In the genomic region with DNA sequence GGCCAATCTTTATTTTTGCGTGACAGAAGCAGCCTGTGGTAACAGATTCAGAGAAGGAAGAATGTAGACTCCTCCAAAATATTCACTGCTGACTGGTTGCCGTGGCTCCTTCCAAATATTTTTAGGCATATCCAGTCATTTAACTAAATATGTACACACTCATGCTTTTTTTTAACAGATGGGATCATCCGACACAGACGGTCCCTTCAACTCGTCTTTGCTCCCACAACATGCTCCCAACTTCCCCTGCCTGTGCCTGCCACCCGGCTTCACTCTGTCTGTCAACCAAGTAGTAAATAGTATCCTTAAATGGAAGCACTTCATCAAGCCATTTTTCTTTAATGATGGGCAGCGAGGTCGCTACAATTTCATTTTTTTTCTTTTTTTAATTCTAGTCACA, we compare ENCODE assay signal across 16 mouse cellular contexts. TPM values are rescaled to one million over a fixed set of nuclear protein-coding genes. Genes with fewer than 3 reads are reported as not detected.
DNase-seq lines count a peak whose midpoint lies in the region; TF ChIP-seq lines count a peak whose summit lies in the region.
"Had no signal": no experiment of that assay in that cellular context is flagged by ENCODE, and none has a peak within 500 bp of the region (broad histone marks: within the 10 kb centered on the region; RNA-seq: fewer than 3 reads in every experiment).

No protein-coding gene starts in this region.

- TF ChIP-seq POLR2A in brain, embryonic 14.5 days (IDR thresholded peaks at IDR 0.05; ENCODE audit: borderline replicate concordance, extremely low read depth, insufficient read depth, insufficient read length, poor library complexity, severe bottlenecking), result no peak

- TF ChIP-seq CTCF in brain, embryonic 14.5 days (IDR thresholded peaks at IDR 0.05; ENCODE audit: borderline replicate concordance, extremely low read depth, insufficient read depth, insufficient read length), result no peak

- intact Hi-C loops in left cerebral cortex, postnatal 25 days (cut with DNase I), result no loop called here
- intact Hi-C loops in left cerebral cortex, postnatal 4 days (cut with DNase I), result no loop called here
- intact Hi-C loops in heart, postnatal 14 days (cut with DNase I), result no loop called here

- DNase-seq in left cerebral cortex, postnatal 25 days (ENCODE audit: low spot score in 2 of 2), result peak; percentile 7 to 53
- DNase-seq in left cerebral cortex, postnatal 4 days, result no peak
- peak; percentile 60 for DNase-seq in brain, adult 2 months (ENCODE audit: low read depth, low spot score)
- peak; percentile 45 for DNase-seq in brain, embryonic 14.5 days (ENCODE audit: low read depth)
- DNase-seq in layer of hippocampus, adult 9-10 months (ENCODE audit: low spot score), result peak; percentile 49
- DNase-seq in heart, adult 18-20 months, result no peak
- no peak for DNase-seq in ovary, adult 18-20 months (ENCODE audit: low spot score)
- no peak for DNase-seq in heart, postnatal 14 days
- DNase-seq: adrenal gland, adult 2 months; cerebellum, adult 9-11 months; heart, postnatal 36 days; kidney, adult 9 months; kidney, postnatal 36 days; right cerebral cortex, postnatal 25 days; thymus, adult 2 months had no signal

RNA-seq across cellular contexts. Expression of gene Dlk1, which starts 58.8 kb away (rescaled TPM):
- 10 to 100 TPM in 1 of 2 experiments, 1 to 10 TPM in 1; 5.7 to 13.4 TPM for total RNA-seq in left cerebral cortex, postnatal 25 days (2021)
- total RNA-seq in left cerebral cortex, postnatal 4 days (2021), result 1 to 10 TPM; 2.6 to 4.6 TPM
- polyA plus RNA-seq in brain, embryonic 14.5 days (2012; rRNA removed), result 303 and 331 TPM in 2 replicates
- under 1 TPM in 1 of 2 experiments, not detected in 1; 0.90 TPM for total RNA-seq in heart, adult 18-20 months (2021)
- total RNA-seq in heart, postnatal 14 days (2021), result 1 to 10 TPM; 2.7 to 3.1 TPM
- total RNA-seq: granulocyte monocyte progenitor cell, adult 5-6 weeks had no signal

Comparison
In these comparisons a context has a peak if more than half of its experiments do, and no peak if none do; other contexts are left out.
1. DNase-seq: peak in left cerebral cortex, postnatal 25 days (2 of 2), brain, adult 2 months (single experiment), brain, embryonic 14.5 days (single experiment) and layer of hippocampus, adult 9-10 months (single experiment); none in left cerebral cortex, postnatal 4 days (single experiment), heart, adult 18-20 months (0 of 2), ovary, adult 18-20 months (single experiment) and heart, postnatal 14 days (0 of 2).